Mouse (Mus musculus) thymus, adult 2 months (tissue): ENCODE measurements at regions not wholly inside any gene's neighbourhood (a gene's known extent, or its start where the extent isn't known, plus 50 kb on each side); places are given as distances from the start of the nearest gene placed in this dataset.

Experiments used
- CTCF ChIP-seq: fragments of 200-500 bp; IDR thresholded peaks from 2 replicates; pipeline ENCODE4 v1.5.1; 2012; ENCODE audit warnings: mild to moderate bottlenecking, control low read depth, low read length, moderate library complexity, borderline replicate concordance; ENCODE audit not compliant: control insufficient read depth, poor library complexity, insufficient read depth; ENCODE audit errors: extremely low read depth
- POLR2A ChIP-seq: fragments of 200-500 bp; IDR thresholded peaks from 2 replicates; pipeline ENCODE4 v1.6.1; 2012; ENCODE audit warnings: mild to moderate bottlenecking, low read length, control low read depth, moderate library complexity; ENCODE audit not compliant: control insufficient read depth, poor library complexity, insufficient read depth; ENCODE audit errors: extremely low read depth

DNA sequence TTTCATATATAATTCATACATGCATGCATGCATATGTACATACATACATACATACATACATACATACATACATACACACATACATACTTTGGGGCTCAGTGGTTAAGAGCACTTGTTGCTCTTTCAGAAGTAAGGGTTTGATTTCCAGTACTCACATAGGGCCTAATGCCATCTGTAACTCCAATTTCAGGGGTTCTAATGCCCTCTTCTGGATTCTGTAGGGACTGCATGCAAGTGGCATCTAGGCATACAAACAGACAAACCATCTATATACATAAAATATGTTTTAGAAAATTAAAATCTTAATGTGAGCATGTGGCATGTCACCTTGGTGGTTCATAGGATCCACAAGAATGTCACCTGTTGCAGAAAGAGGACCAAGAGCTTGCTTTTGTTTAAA is 426.7 kb upstream of the Mki67 start:
- TF ChIP-seq CTCF: no peak
- no peak for TF ChIP-seq POLR2A
